ENCODE assay signal across 16 mouse cellular contexts in genomic region chr10:30768820-30769219, GRCm38 (mm10). TPM values are rescaled to one million over a fixed set of nuclear protein-coding genes. Genes with fewer than 3 reads are reported as not detected.
DNase-seq lines count a peak whose midpoint lies in the region; ATAC-seq and TF ChIP-seq lines count a peak whose summit lies in the region.
"Had no signal": no experiment of that assay in that cellular context is flagged by ENCODE, and none has a peak within 500 bp of the region (broad histone marks: within the 10 kb centered on the region; RNA-seq: fewer than 3 reads in every experiment).

No protein-coding gene starts in this region.

- no peaks in the 10 kb centered on the region for H3K9me3 ChIP-seq in kidney, embryonic 14.5 days (ENCODE audit: control insufficient read depth, low read length)
- H3K9me3 ChIP-seq in kidney, postnatal 0 days (replicated peaks; ENCODE audit: low read length), result no peaks in the 10 kb centered on the region
- no peaks in the 10 kb centered on the region for H3K9me3 ChIP-seq in liver, postnatal 0 days (ENCODE audit: low read length)
- H3K9me3 ChIP-seq: heart, embryonic 10.5 days had no signal

- 0 out of 2 replicates have a peak overlapping the region, but pooled peaks have one; percentile 13 for H3K4me3 ChIP-seq in kidney, adult 2 months (ENCODE audit: insufficient read depth, low read depth, low read length)
- no peak overlapping the region for H3K4me3 ChIP-seq in kidney, embryonic 14.5 days (ENCODE audit: low read length)
- no peak overlapping the region for H3K4me3 ChIP-seq in testis, adult 2 months (ENCODE audit: control insufficient read depth, low read depth, low read length)
- H3K4me3 ChIP-seq in kidney, postnatal 0 days (replicated peaks; ENCODE audit: low read depth, low read length), result no peak overlapping the region
- H3K4me3 ChIP-seq in liver, postnatal 0 days (ENCODE audit: low read depth, low read length), result no peak overlapping the region
- H3K4me3 ChIP-seq: embryonic facial prominence, embryonic 10.5 days; forebrain, embryonic 13.5 days; heart, embryonic 10.5 days had no signal

- peak; percentile 73 for DNase-seq in kidney, adult 2 months
- DNase-seq in testis, postnatal 10 days (ENCODE audit: low spot score), result no peak
- DNase-seq in kidney, postnatal 0 days (ENCODE audit: low spot score), result no peak
- DNase-seq in liver, postnatal 0 days, result no peak
- DNase-seq in thymus, postnatal 14 days, result no peak
- DNase-seq in heart, postnatal 14 days, result no peak
- DNase-seq: adrenal gland, postnatal 25 days; cerebellum, adult 2 months; cerebellum, postnatal 10 days; forebrain, postnatal 0 days; heart, postnatal 10 days had no signal

- TF ChIP-seq POLR2A in kidney, adult 2 months (IDR thresholded peaks at IDR 0.05; ENCODE audit: low read depth, low read length), result no peak
- no peak for TF ChIP-seq POLR2A in testis, adult 2 months (IDR thresholded peaks at IDR 0.05; ENCODE audit: control insufficient read depth, low read depth, low read length)

- no peaks in the 10 kb centered on the region for H3K27me3 ChIP-seq in kidney, adult 2 months (replicated peaks; ENCODE audit: control insufficient read depth, insufficient read depth, low read length)
- no peaks in the 10 kb centered on the region for H3K27me3 ChIP-seq in kidney, embryonic 14.5 days (ENCODE audit: control insufficient read depth, insufficient read depth, low read length)
- no peaks in the 10 kb centered on the region for H3K27me3 ChIP-seq in testis, adult 2 months (ENCODE audit: control insufficient read depth, insufficient read depth, low read length)
- H3K27me3 ChIP-seq in kidney, postnatal 0 days (ENCODE audit: insufficient read depth, low read length), result no peaks in the 10 kb centered on the region
- no peaks in the 10 kb centered on the region for H3K27me3 ChIP-seq in liver, postnatal 0 days (ENCODE audit: insufficient read depth, low read length)
- H3K27me3 ChIP-seq: forebrain, embryonic 13.5 days had no signal

- no peak for TF ChIP-seq CTCF in kidney, adult 2 months (conservative IDR thresholded peaks at IDR 0.05; ENCODE audit: insufficient read depth, insufficient read length, low read depth, low read length)
- no peak for TF ChIP-seq CTCF in testis, adult 2 months (IDR thresholded peaks at IDR 0.05; ENCODE audit: control insufficient read depth, insufficient read depth, insufficient replicate concordance, low read depth, low read length)
- no peak for TF ChIP-seq CTCF in kidney, postnatal 0 days (IDR thresholded peaks at IDR 0.05; ENCODE audit: low read depth)
- no peak for TF ChIP-seq CTCF in liver, postnatal 0 days (IDR thresholded peaks at IDR 0.05; ENCODE audit: low read depth)

- TF ChIP-seq EP300 in liver, postnatal 0 days (IDR thresholded peaks at IDR 0.05; ENCODE audit: low read depth), result no peak

- peaks cover 14% of the 10 kb centered on the region; the same call in 1 of the 2 replicates for H3K4me1 ChIP-seq in kidney, adult 2 months (ENCODE audit: control insufficient read depth, insufficient read depth, low read length)
- no peaks in the 10 kb centered on the region for H3K4me1 ChIP-seq in kidney, embryonic 14.5 days (ENCODE audit: control insufficient read depth, insufficient read depth, low read length)
- H3K4me1 ChIP-seq in testis, adult 2 months (ENCODE audit: control insufficient read depth, insufficient read depth, low read length), result no peaks in the 10 kb centered on the region
- no peaks in the 10 kb centered on the region for H3K4me1 ChIP-seq in kidney, postnatal 0 days (replicated peaks; ENCODE audit: insufficient read depth, low read length)
- 0 out of 2 replicates have a peak, but pooled peaks cover 5% of the 10 kb centered on the region for H3K4me1 ChIP-seq in liver, postnatal 0 days (ENCODE audit: insufficient read depth)
- H3K4me1 ChIP-seq: embryonic facial prominence, embryonic 10.5 days; forebrain, embryonic 13.5 days; heart, embryonic 10.5 days had no signal

- no peak overlapping the region for H3K4me2 ChIP-seq in kidney, embryonic 14.5 days (replicated peaks; ENCODE audit: low read depth, low read length)
- no peak overlapping the region for H3K4me2 ChIP-seq in kidney, postnatal 0 days (ENCODE audit: low read length)
- no peak overlapping the region for H3K4me2 ChIP-seq in liver, postnatal 0 days (ENCODE audit: low read depth, low read length)
- H3K4me2 ChIP-seq: forebrain, embryonic 13.5 days had no signal

- intact Hi-C loops in heart, postnatal 14 days (cut with DNase I), result no loop called here

- ATAC-seq in kidney, embryonic 14.5 days (ENCODE audit: low FRiP score, low TSS enrichment), result no peak
- peak; percentile 79 for ATAC-seq in kidney, postnatal 0 days (replicated peaks; ENCODE audit: low FRiP score, low read depth)
- ATAC-seq in liver, postnatal 0 days, result no peak
- ATAC-seq: forebrain, embryonic 13.5 days; forebrain, postnatal 0 days had no signal

- peak overlapping the region; percentile 93 for H3K27ac ChIP-seq in kidney, adult 2 months (ENCODE audit: insufficient read depth, low read depth, low read length)
- H3K27ac ChIP-seq in kidney, embryonic 14.5 days (ENCODE audit: low read depth, low read length), result no peak overlapping the region
- H3K27ac ChIP-seq in testis, adult 2 months (ENCODE audit: control insufficient read depth, insufficient read depth, low read depth, low read length), result peak overlapping the region; percentile 53; the same call in 1 of the 2 replicates
- H3K27ac ChIP-seq in kidney, postnatal 0 days, result no peak overlapping the region; the same call in 1 of the 2 replicates
- 0 out of 2 replicates have a peak overlapping the region, but pooled peaks have one; percentile 9 for H3K27ac ChIP-seq in liver, postnatal 0 days (ENCODE audit: low read depth)
- H3K27ac ChIP-seq: embryonic facial prominence, embryonic 10.5 days; forebrain, embryonic 13.5 days; heart, embryonic 10.5 days had no signal

- no peak overlapping the region for H3K9ac ChIP-seq in kidney, embryonic 14.5 days (ENCODE audit: low read depth, low read length)
- no peak overlapping the region for H3K9ac ChIP-seq in kidney, postnatal 0 days (ENCODE audit: low read depth, low read length)
- H3K9ac ChIP-seq in liver, postnatal 0 days (replicated peaks), result no peak overlapping the region
- H3K9ac ChIP-seq: forebrain, embryonic 13.5 days; forebrain, postnatal 0 days had no signal

- WGBS in kidney, adult 2 months, result 61% methylated on average over 1 of the region's 1 CpGs
- WGBS in kidney, embryonic 14.5 days, result 100% methylated on average over 1 of the region's 1 CpGs
- 96% methylated on average over 1 of the region's 1 CpGs for WGBS in kidney, postnatal 0 days
- WGBS in liver, postnatal 0 days (ENCODE audit: insufficient replicate concordance), result 98% methylated on average over 1 of the region's 1 CpGs

- H3K36me3 ChIP-seq in kidney, adult 2 months (ENCODE audit: control insufficient read depth, insufficient read depth, low read length), result peaks cover 2% of the 10 kb centered on the region; the same call in 1 of the 2 replicates
- H3K36me3 ChIP-seq in kidney, embryonic 14.5 days (ENCODE audit: control insufficient read depth, insufficient read depth, low read length), result no peaks in the 10 kb centered on the region
- H3K36me3 ChIP-seq in testis, adult 2 months (ENCODE audit: control insufficient read depth, insufficient read depth, low read length), result no peaks in the 10 kb centered on the region
- 0 out of 2 replicates have a peak, but pooled peaks cover 3% of the 10 kb centered on the region for H3K36me3 ChIP-seq in kidney, postnatal 0 days (ENCODE audit: insufficient read depth, low read length)
- peaks cover 7% of the 10 kb centered on the region; the same call in 1 of the 2 replicates for H3K36me3 ChIP-seq in liver, postnatal 0 days (replicated peaks; ENCODE audit: insufficient read depth, low read length)

RNA-seq across cellular contexts. Expression of gene Ncoa7, which starts 34.3 kb away (rescaled TPM):
- polyA plus RNA-seq in kidney, adult 2 months (2012; rRNA removed), result 14.4 and 18.6 TPM in 2 replicates
- 16.8 and 19.1 TPM in 2 replicates for polyA plus RNA-seq in kidney, embryonic 14.5 days (2014; fragmentation: Nextera tagmentation; extraction: Ambion mirVana)
- polyA plus RNA-seq in testis, adult 2 months (2012; rRNA removed), result 5.4 and 6.2 TPM in 2 replicates
- 19.6 and 21.9 TPM in 2 replicates for polyA plus RNA-seq in kidney, postnatal 0 days (2015; fragmentation: Nextera tagmentation; extraction: Ambion mirVana)
- polyA plus RNA-seq in liver, postnatal 0 days (2015; fragmentation: Nextera tagmentation; extraction: Ambion mirVana), result 6.4 TPM in 2 replicates
- 1 to 10 TPM; 6.4 TPM for total RNA-seq in heart, postnatal 14 days (2021)

Comparison
In these comparisons a context has a peak if more than half of its experiments do, and no peak if none do; other contexts are left out.
1. H3K27ac ChIP-seq: peak in kidney, adult 2 months (single experiment), testis, adult 2 months (single experiment) and liver, postnatal 0 days (single experiment); none in kidney, embryonic 14.5 days (single experiment) and kidney, postnatal 0 days (single experiment).